Mouse (Mus musculus): ENCODE results near the gene Arhgef19. TPM values are rescaled to one million over a fixed set of nuclear protein-coding genes. Genes with fewer than 3 reads are reported as not detected.

Arhgef19 gene
- polyA plus RNA-seq, 1 experiment from 2014 or later: 2.4 TPM

- no peaks in the 10 kb centered on the region for H3K9me3 ChIP-seq (replicated peaks)
- WGBS (ENCODE audit: insufficient replicate concordance): 48% methylated on average over 2 of the region's 2 CpGs
- no peaks in the 10 kb centered on the region for H3K27me3 ChIP-seq (replicated peaks)
- H3K9ac ChIP-seq: peak overlapping the region; percentile 73
- no peaks in the 10 kb centered on the region for H3K36me3 ChIP-seq
- H3K4me2 ChIP-seq: peak overlapping the region; percentile 98
- no peak for ATAC-seq
- H3K4me1 ChIP-seq: peaks cover 34% of the 10 kb centered on the region
- peak overlapping the region; percentile 62; the same call in 1 of the 2 replicates for H3K27ac ChIP-seq
- peak overlapping the region; percentile 65 for H3K4me3 ChIP-seq
Observed at GRCm38 (mm10) chr4:141213342-141213741, 26.0 kb upstream of the Arhgef19 start.

GRCm38 (mm10) chr4:141213770-141214336 lies 25.4 kb upstream of the Arhgef19 start, which contains the start of gene Rsg1:
Gene Rsg1 (plus strand): TSS chr4:141213956.
- WGBS (ENCODE audit: insufficient replicate concordance): 2% methylated on average over 24 of the region's 24 CpGs
- peak within 1 kb of the TSS; percentile 62 for H3K27ac ChIP-seq
- no peaks in the 10 kb centered on the region for H3K9me3 ChIP-seq (replicated peaks)

GRCm38 (mm10) chr4:141214337-141214851 lies 24.9 kb upstream of the Arhgef19 start:
- under 1% methylated on average over 16 of the region's 16 CpGs for WGBS (ENCODE audit: insufficient replicate concordance)
- ATAC-seq: peak; percentile 53
- H3K27ac ChIP-seq: peak overlapping the region; percentile 62
- H3K36me3 ChIP-seq: no peaks in the 10 kb centered on the region
- H3K9ac ChIP-seq: peak overlapping the region; percentile 73
- peak overlapping the region; percentile 65 for H3K4me3 ChIP-seq
- H3K9me3 ChIP-seq (replicated peaks): no peaks in the 10 kb centered on the region
- H3K27me3 ChIP-seq (replicated peaks): no peaks in the 10 kb centered on the region
- H3K4me2 ChIP-seq: peak overlapping the region; percentile 98
- H3K4me1 ChIP-seq: peaks cover 45% of the 10 kb centered on the region

More at GRCm38 (mm10) chr4:141213770-141214336, 25.4 kb upstream of the Arhgef19 start, which contains the start of gene Rsg1:
- Histone ChIP-seq H3K4me2 (peak within 1 kb of the TSS; percentile 98), H3K36me3 (no peaks in the 10 kb centered on the region), H3K4me1 (peaks cover 39% of the 10 kb centered on the region), H3K4me3 (peak within 1 kb of the TSS; percentile 65), H3K9ac (peak within 1 kb of the TSS; percentile 73), H3K27me3 (replicated peaks) (no peaks in the 10 kb centered on the region)
- ATAC-seq: peak; percentile 69

DNA sequence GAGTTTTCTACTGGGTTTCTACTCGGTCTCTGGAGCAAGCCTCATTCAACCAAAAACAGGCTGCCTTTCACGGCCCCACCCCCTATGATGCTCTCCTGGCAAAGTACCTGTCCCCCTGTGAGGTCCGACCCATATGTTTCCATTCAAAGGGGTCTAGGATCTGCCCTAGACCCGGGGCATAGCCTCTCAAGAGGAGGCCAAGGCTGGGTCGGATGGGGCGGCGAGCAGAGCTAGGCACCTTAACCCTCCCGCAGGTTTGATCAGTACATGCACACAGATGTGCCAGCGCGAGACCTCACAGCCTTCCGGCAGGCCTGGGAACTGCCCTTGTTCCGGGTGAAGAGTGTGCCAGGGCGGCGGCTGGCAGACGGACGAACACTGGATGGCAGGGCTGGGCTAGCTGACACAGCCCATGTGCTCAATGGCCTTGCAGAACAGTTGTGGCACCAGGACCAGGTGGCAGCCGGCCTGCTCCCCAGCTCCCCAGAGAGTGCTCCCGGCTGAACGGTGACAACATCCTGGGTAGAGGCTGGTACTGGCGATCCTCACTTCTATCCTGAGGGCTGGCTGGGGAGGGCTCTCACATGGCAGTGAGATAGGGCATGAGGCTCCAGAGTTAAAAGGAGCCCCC lies 19.6 kb upstream of the Arhgef19 start:
- no peak overlapping the region for H3K4me2 ChIP-seq
- H3K9ac ChIP-seq: no peak overlapping the region
- no peak overlapping the region for H3K27ac ChIP-seq
- no peaks in the 10 kb centered on the region for H3K9me3 ChIP-seq (replicated peaks)
- whole genome bisulfite sequencing (ENCODE audit: insufficient replicate concordance): 87% methylated on average over 20 of the region's 20 CpGs
- H3K36me3 ChIP-seq: peaks cover 13% of the 10 kb centered on the region
- no peak for ATAC-seq
- peaks cover 21% of the 10 kb centered on the region for H3K4me1 ChIP-seq
- H3K4me3 ChIP-seq: no peak overlapping the region
- no peaks in the 10 kb centered on the region for H3K27me3 ChIP-seq (replicated peaks)

DNA sequence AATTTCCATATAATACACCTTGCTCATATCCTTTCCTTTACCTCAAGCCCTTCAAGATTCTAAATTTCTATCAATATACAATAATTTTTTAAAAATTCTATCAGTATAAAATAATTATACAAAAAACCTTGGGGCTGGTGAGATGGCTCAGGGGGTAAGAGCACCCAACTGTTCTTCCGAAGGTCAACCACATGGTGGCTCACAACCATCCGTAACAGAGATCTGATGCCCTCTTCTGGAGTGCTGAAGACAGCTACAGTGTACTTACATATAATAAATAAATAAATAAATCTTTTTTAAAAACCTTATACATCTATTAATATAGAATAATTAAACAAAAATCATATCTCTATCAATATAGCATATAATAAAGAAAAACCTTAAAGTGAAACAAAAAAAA lies 17.5 kb upstream of the Arhgef19 start:
- ATAC-seq: no peak
- Histone ChIP-seq H3K9ac (no peak overlapping the region), H3K27ac (no peak overlapping the region), H3K4me1 (peaks cover 18% of the 10 kb centered on the region), H3K4me2 (no peak overlapping the region), H3K27me3 (replicated peaks) (no peaks in the 10 kb centered on the region), H3K36me3 (peaks cover 13% of the 10 kb centered on the region), H3K4me3 (no peak overlapping the region), H3K9me3 (replicated peaks) (no peaks in the 10 kb centered on the region)
- 53% methylated on average over 2 of the region's 2 CpGs for WGBS (ENCODE audit: insufficient replicate concordance)

- H3K4me1 ChIP-seq: peaks cover 18% of the 10 kb centered on the region
- no peak overlapping the region for H3K9ac ChIP-seq
- ATAC-seq: no peak
- H3K36me3 ChIP-seq: peaks cover 13% of the 10 kb centered on the region
- no peak overlapping the region for H3K4me3 ChIP-seq
- no peaks in the 10 kb centered on the region for H3K9me3 ChIP-seq (replicated peaks)
- no peak overlapping the region for H3K27ac ChIP-seq
- no peaks in the 10 kb centered on the region for H3K27me3 ChIP-seq (replicated peaks)
- no peak overlapping the region for H3K4me2 ChIP-seq
- 79% methylated on average over 5 of the region's 5 CpGs for WGBS (ENCODE audit: insufficient replicate concordance)
Observed at GRCm38 (mm10) chr4:141222752-141223151, 16.5 kb upstream of the Arhgef19 start.

- H3K4me1 ChIP-seq: no peaks in the 10 kb centered on the region
- peaks cover 43% of the 10 kb centered on the region for H3K27me3 ChIP-seq (replicated peaks)
- 64% methylated on average over 7 of the region's 7 CpGs for WGBS (ENCODE audit: insufficient replicate concordance)
- H3K4me3 ChIP-seq: no peak overlapping the region
- no peak overlapping the region for H3K9ac ChIP-seq
- no peak for ATAC-seq
- no peak overlapping the region for H3K27ac ChIP-seq
- H3K36me3 ChIP-seq: no peaks in the 10 kb centered on the region
- no peaks in the 10 kb centered on the region for H3K9me3 ChIP-seq (replicated peaks)
- H3K4me2 ChIP-seq: no peak overlapping the region
Observed at GRCm38 (mm10) chr4:141228687-141229086, 10.6 kb upstream of the Arhgef19 start.

GRCm38 (mm10) chr4:141233196-141233595 lies 6.1 kb upstream of the Arhgef19 start:
- no peak overlapping the region for H3K4me2 ChIP-seq
- H3K4me3 ChIP-seq: no peak overlapping the region
- no peaks in the 10 kb centered on the region for H3K4me1 ChIP-seq
- H3K27me3 ChIP-seq (replicated peaks): peaks cover 84% of the 10 kb centered on the region
- H3K9ac ChIP-seq: no peak overlapping the region
- ATAC-seq: no peak
- no peaks in the 10 kb centered on the region for H3K9me3 ChIP-seq (replicated peaks)
- 71% methylated on average over 4 of the region's 4 CpGs for WGBS (ENCODE audit: insufficient replicate concordance)
- no peaks in the 10 kb centered on the region for H3K36me3 ChIP-seq
- no peak overlapping the region for H3K27ac ChIP-seq

DNA sequence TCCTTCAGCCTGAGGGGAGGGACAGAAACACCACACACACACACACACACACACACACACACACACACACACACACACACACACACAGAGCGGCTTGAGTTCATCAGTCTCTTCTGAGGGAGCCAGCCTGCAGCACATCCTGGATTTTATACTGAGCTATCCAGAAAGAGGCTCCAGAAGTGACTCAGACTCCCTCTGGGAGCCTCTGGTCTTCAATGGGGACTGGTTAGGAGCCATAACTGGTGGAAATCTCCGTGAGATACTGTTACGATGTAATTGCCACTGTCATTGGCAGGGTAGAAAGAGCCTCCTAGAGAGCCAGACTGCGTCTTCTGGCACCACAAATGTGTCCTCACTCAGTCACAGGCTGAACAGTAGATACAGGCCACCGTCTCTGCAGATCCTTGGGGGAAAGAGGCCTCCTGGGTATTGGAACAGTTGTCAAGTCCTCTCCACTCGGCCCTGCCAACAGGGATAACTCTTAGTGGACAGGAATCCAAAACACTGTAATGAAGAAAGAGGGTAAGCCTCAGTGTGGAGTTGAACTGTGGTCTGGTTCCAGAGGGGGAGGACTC lies 3.7 kb upstream of the Arhgef19 start:
- no peak overlapping the region for H3K9ac ChIP-seq
- H3K9me3 ChIP-seq (replicated peaks): no peaks in the 10 kb centered on the region
- 55% methylated on average over 6 of the region's 6 CpGs for WGBS (ENCODE audit: insufficient replicate concordance)
- no peaks in the 10 kb centered on the region for H3K36me3 ChIP-seq
- peaks cover 91% of the 10 kb centered on the region for H3K27me3 ChIP-seq (replicated peaks)
- no peak overlapping the region for H3K27ac ChIP-seq
- ATAC-seq: no peak
- H3K4me1 ChIP-seq: peaks cover 23% of the 10 kb centered on the region
- no peak overlapping the region for H3K4me3 ChIP-seq
- H3K4me2 ChIP-seq: no peak overlapping the region

DNA sequence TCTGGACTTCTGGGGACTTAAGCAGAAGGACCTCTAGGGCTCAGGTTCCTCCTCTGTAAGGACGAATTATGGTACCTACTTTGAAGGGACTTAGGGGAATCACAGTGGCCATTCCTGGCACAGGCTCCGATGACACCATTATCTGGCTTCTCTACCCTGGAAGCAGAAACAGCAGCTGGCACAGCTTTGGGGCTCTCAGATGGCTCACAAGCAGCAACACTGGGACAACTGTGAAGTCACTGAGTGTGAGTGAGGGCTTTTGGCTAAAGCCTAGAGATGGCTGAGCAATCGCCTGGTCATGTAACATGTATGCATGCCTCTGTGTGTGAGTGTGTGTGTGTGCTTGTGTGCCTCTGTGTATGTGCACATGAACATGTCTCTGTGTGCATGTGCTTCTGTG lies 2.4 kb upstream of the Arhgef19 start:
- no peak overlapping the region for H3K4me2 ChIP-seq
- no peak for ATAC-seq
- no peaks in the 10 kb centered on the region for H3K9me3 ChIP-seq (replicated peaks)
- peaks cover 91% of the 10 kb centered on the region for H3K27me3 ChIP-seq (replicated peaks)
- no peaks in the 10 kb centered on the region for H3K36me3 ChIP-seq
- H3K9ac ChIP-seq: no peak overlapping the region
- WGBS (ENCODE audit: insufficient replicate concordance): 58% methylated on average over 3 of the region's 3 CpGs
- H3K27ac ChIP-seq: no peak overlapping the region
- no peak overlapping the region for H3K4me3 ChIP-seq
- peaks cover 28% of the 10 kb centered on the region for H3K4me1 ChIP-seq

DNA sequence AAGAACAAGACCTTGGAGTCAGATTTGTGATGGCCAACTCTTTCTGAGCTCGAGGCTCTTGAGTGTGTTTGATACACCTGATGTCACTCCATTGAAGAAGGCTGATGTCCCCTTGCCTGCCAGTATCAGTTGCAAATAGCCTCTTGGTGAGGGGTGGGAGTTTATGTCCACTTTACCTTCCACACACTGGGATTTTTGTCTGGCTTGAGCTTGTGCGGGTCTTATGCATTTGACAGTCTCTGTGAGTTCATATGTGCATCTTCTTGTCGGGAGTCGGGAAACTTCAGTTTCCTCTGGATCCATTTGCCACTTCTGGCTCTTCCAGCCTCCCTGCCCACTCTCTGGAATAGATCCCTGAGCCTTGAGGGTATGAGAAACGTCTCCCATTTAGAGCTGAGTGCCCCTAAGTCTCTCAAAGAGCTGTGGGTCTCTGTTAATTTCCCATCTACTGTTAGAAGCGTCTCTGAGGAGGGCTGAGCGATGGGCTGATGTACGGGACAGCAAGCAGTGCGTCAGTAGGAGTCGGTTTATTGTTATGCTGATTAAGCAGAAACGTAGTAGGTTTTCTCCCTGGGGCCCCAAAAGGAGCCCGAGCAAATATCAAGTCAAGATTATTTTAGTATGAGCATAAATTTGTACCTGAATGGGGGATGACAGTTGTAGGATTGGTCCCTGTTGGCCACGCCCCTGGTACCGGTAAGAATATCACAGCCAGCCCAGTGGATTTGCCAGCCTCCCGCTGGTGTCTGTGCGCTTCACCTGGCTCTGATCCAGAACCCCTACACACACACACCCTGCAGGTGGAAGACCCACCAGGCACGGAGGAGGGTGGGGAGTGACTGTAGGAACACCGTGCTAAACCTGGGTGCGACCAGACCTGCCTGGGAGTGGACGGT lies 559 bp upstream of the Arhgef19 start:
- peak overlapping the region; percentile 43 for H3K4me3 ChIP-seq
- no peaks in the 10 kb centered on the region for H3K9me3 ChIP-seq (replicated peaks)
- no peak for ATAC-seq
- H3K27ac ChIP-seq: no peak overlapping the region
- WGBS (ENCODE audit: insufficient replicate concordance): 6% methylated on average over 20 of the region's 20 CpGs
- peaks cover 34% of the 10 kb centered on the region for H3K4me1 ChIP-seq
- H3K9ac ChIP-seq: 0 out of 2 replicates have a peak overlapping the region, but pooled peaks have one; percentile 19
- no peaks in the 10 kb centered on the region for H3K36me3 ChIP-seq
- peak overlapping the region; percentile 65 for H3K4me2 ChIP-seq
- peaks cover 95% of the 10 kb centered on the region for H3K27me3 ChIP-seq (replicated peaks)
